Mouse (Mus musculus) heart, adult 2 months (tissue): ENCODE measurements around the gene Kansl2.
A peak's percentile ranks its signal among the peaks of the same experiment; 100 is the strongest.

ENCODE experiments used
- CTCF ChIP-seq: fragments of 200-600 bp; IDR thresholded peaks from 2 replicates; pipeline ENCODE4 v1.8.1; 2022; ENCODE audit warnings: antibody characterized with exemption, mild to moderate bottlenecking, moderate library complexity
- POLR2A ChIP-seq: fragments of 200-500 bp; IDR thresholded peaks from 2 replicates; pipeline ENCODE4 v1.6.1; 2011; ENCODE audit warnings: mild to moderate bottlenecking, low read depth, low read length, control low read depth; ENCODE audit not compliant: insufficient read depth

GRCm38 (mm10) chr15:98511386-98511928 is 22.6 kb downstream of the Kansl2 start:
- no peak for TF ChIP-seq CTCF
- TF ChIP-seq POLR2A: peak; percentile 31; the same call in 1 of the 2 replicates
